Mouse (Mus musculus): ENCODE results near the gene Gga3. TPM values are rescaled to one million over a fixed set of nuclear protein-coding genes. Genes with fewer than 3 reads are reported as not detected.
"Not testable (repeated sequence)": the region's sequence is repeated elsewhere in the genome, so short reads cannot be mapped to it uniquely, and the experiment has no call there.

The Gga3 gene
- polyA plus RNA-seq (2015; fragmentation: Nextera tagmentation; extraction: Ambion mirVana), result 18.9 and 24.6 TPM in 2 replicates

DNA sequence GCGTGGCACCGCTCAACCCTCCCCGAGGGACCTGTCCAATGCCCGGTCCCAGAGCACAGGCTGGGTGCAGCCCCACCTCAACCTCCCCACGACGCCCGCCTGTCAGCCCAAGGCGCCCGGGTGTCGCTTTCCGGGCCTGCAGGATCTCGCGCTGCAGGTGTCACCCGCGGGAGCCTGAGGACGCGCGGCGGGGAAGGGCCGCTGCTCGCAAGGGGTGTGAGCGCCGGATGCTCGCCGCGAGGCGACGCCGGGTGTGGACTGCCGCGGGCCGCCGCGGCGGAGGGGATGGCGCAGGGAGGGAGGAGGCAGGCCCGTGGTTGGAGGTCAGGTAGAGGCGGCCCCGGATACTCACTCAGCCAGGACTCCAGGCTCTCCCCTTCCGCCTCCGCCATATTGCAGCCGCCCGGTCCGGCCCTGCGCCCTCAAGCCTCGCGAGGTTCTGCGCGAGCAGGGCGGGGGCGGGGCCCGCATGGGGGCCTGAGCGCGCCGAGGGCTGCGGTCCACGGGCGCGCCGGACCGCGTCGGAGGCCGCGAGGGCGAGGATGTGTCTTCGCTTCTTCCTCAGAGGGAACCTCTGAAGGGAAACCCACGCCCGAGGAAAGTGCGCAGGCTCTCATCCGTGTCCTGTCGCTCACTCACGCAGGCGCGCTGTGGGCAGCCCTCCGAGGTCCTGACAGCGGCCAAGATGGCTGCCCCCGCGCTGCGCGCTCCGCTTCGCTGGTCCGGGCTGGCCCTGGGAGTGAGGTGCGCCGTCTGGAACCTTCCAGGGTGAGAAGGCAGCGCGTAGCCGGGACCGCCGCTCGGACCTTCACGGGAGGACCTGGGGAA, at the start of gene Gga3, which contains the start of gene Mrps7:
Gene Gga3, minus strand, starts transcription at position 576 of the 828 bp plus-strand sequence.
Gene Mrps7, plus strand, starts transcription at position 450 of the 828 bp plus-strand sequence.
- Histone ChIP-seq H3K9ac (peak within 1 kb of the TSS; percentile 85), H3K4me1 (peaks cover 23% of the 10 kb centered on the region), H3K9me3 (no peaks in the 10 kb centered on the region), H3K4me2 (peak within 1 kb of the TSS; percentile 90), H3K36me3 (peaks cover 53% of the 10 kb centered on the region), H3K4me3 (peak within 1 kb of the TSS; percentile 76), H3K27me3 (no peaks in the 10 kb centered on the region), H3K27ac (peak within 1 kb of the TSS; percentile 81)
- ATAC-seq (ENCODE audit: insufficient number of reproducible peaks, insufficient read depth, low FRiP score, low TSS enrichment, low read depth), result peak; percentile 89
- WGBS, result under 1% methylated on average over 93 of the region's 93 CpGs

GRCm38 (mm10) chr11:115653194-115653593, 49.3 kb upstream of the Gga3 start:
- ATAC-seq (ENCODE audit: insufficient number of reproducible peaks, insufficient read depth, low FRiP score, low TSS enrichment, low read depth), result no peak
- Histone ChIP-seq H3K9me3 (no peaks in the 10 kb centered on the region), H3K27me3 (no peaks in the 10 kb centered on the region), H3K4me1 (no peaks in the 10 kb centered on the region), H3K4me3 (no peak overlapping the region), H3K9ac (no peak overlapping the region), H3K4me2 (no peak overlapping the region), H3K36me3 (peaks cover 47% of the 10 kb centered on the region), H3K27ac (no peak overlapping the region)
- WGBS, result 84% methylated on average over 3 of the region's 3 CpGs

GRCm38 (mm10) chr11:115651680-115652079, 47.8 kb upstream of the Gga3 start:
- Histone ChIP-seq H3K4me3 (no peak overlapping the region), H3K4me1 (no peaks in the 10 kb centered on the region), H3K27me3 (no peaks in the 10 kb centered on the region), H3K9ac (no peak overlapping the region), H3K27ac (no peak overlapping the region), H3K4me2 (no peak overlapping the region), H3K36me3 (peaks cover 56% of the 10 kb centered on the region), H3K9me3 (no peaks in the 10 kb centered on the region)
- WGBS, result 81% methylated on average over 3 of the region's 3 CpGs
- ATAC-seq (ENCODE audit: insufficient number of reproducible peaks, insufficient read depth, low FRiP score, low TSS enrichment, low read depth), result no peak

- H3K27ac ChIP-seq, result no peak overlapping the region
Measured at GRCm38 (mm10) chr11:115649706-115650105, 45.9 kb upstream of the Gga3 start.

DNA sequence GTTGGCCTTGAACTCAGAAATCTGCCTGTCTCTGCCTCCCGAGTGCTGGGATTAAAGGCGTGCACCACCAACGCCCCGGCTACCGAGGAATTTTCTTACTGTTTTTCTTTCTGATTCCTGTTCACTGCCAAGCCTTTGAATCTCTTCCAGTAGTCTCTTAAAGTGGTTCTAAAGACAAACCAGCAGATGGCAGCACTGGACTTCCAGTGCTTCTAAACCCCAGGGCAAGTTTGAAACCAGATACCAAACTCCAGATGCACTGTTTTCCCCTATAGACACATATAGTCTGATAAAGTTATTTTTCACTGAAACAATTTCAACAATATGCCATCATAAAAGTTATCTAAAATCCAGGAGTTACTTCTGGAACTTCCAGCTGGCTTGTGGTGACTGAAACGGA, 43.6 kb upstream of the Gga3 start:
- Histone ChIP-seq H3K36me3 (peaks cover 66% of the 10 kb centered on the region), H3K27me3 (no peaks in the 10 kb centered on the region), H3K4me1 (no peaks in the 10 kb centered on the region), H3K27ac (peak overlapping the region; percentile 12; the same call in 1 of the 2 replicates), H3K4me3 (no peak overlapping the region), H3K9ac (no peak overlapping the region), H3K4me2 (no peak overlapping the region), H3K9me3 (no peaks in the 10 kb centered on the region)
- WGBS, result 51% methylated on average over 6 of the region's 6 CpGs
- ATAC-seq (ENCODE audit: insufficient number of reproducible peaks, insufficient read depth, low FRiP score, low TSS enrichment, low read depth), result no peak

More at GRCm38 (mm10) chr11:115649706-115650105, 45.9 kb upstream of the Gga3 start:
- ATAC-seq (ENCODE audit: insufficient number of reproducible peaks, insufficient read depth, low FRiP score, low TSS enrichment, low read depth), result no peak
- Histone ChIP-seq H3K4me1 (no peaks in the 10 kb centered on the region), H3K36me3 (peaks cover 65% of the 10 kb centered on the region), H3K9me3 (no peaks in the 10 kb centered on the region), H3K4me2 (no peak overlapping the region), H3K4me3 (no peak overlapping the region), H3K27me3 (no peaks in the 10 kb centered on the region), H3K9ac (no peak overlapping the region)
- 61% methylated on average over 10 of the region's 10 CpGs for WGBS

DNA sequence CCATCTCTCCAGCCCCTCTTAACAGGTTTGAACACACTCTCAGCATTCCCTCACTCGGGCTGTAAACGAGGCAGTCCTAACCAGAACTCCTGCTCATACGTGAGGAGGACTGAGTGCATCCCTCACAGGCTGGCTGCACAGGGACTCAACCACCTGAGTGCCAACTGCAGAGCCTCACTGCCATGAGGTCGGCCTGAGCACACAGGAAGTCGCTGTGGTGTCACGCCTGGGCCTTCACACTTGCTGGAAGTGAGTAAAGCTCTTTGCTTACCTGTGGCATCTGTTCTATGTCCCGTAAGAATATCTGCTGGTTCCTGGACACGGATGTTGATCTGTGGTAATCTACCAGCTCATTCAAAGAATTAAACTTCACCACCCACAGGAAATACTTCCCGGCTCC, 42.6 kb upstream of the Gga3 start:
- no peak for ATAC-seq (ENCODE audit: insufficient number of reproducible peaks, insufficient read depth, low FRiP score, low TSS enrichment, low read depth)
- Histone ChIP-seq H3K9me3 (no peaks in the 10 kb centered on the region), H3K27ac (no peak overlapping the region), H3K4me1 (no peaks in the 10 kb centered on the region), H3K4me2 (no peak overlapping the region), H3K27me3 (no peaks in the 10 kb centered on the region), H3K9ac (no peak overlapping the region), H3K36me3 (peaks cover 64% of the 10 kb centered on the region), H3K4me3 (no peak overlapping the region)
- 90% methylated on average over 9 of the region's 9 CpGs for WGBS

DNA sequence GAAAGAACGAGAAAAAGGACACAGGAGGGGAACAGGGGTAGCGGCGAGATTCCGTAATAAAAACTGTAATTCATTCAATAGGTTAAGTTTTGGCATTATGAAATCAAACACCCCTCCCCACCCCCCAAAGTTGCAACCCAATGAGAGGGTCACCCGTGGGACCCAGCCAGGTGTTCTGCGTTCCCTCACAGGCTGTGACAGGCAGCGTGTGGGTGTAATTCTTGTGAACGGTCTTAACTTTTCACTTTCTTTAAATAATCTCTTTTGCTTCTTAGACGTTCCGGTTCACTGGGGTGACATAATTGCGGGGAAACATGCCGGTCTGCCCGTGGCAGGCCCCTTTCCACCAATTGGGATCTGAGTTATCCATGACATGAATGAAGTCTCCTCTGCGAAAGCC, 41.6 kb upstream of the Gga3 start:
- not testable (repeated sequence) for H3K4me3 ChIP-seq; H3K4me2 ChIP-seq; H3K9me3 ChIP-seq; H3K27me3 ChIP-seq; H3K27ac ChIP-seq; ATAC-seq (ENCODE audit: insufficient number of reproducible peaks, insufficient read depth, low FRiP score, low TSS enrichment, low read depth); H3K4me1 ChIP-seq; H3K9ac ChIP-seq
- WGBS, result 79% methylated on average over 14 of the region's 14 CpGs
- peaks cover 55% of the 10 kb centered on the region for H3K36me3 ChIP-seq

- H3K4me2 ChIP-seq, result no peak overlapping the region
- H3K36me3 ChIP-seq, result peaks cover 48% of the 10 kb centered on the region
- no peaks in the 10 kb centered on the region for H3K9me3 ChIP-seq
- H3K9ac ChIP-seq, result no peak overlapping the region
- no peak for ATAC-seq (ENCODE audit: insufficient number of reproducible peaks, insufficient read depth, low FRiP score, low TSS enrichment, low read depth)
- no peak overlapping the region for H3K27ac ChIP-seq
- H3K27me3 ChIP-seq, result no peaks in the 10 kb centered on the region
- H3K4me3 ChIP-seq, result no peak overlapping the region
- H3K4me1 ChIP-seq, result no peaks in the 10 kb centered on the region
- 89% methylated on average over 13 of the region's 13 CpGs for WGBS
Measured at GRCm38 (mm10) chr11:115644308-115644707, 40.5 kb upstream of the Gga3 start.

GRCm38 (mm10) chr11:115643265-115643664, 39.4 kb upstream of the Gga3 start:
- ATAC-seq (ENCODE audit: insufficient number of reproducible peaks, insufficient read depth, low FRiP score, low TSS enrichment, low read depth), result no peak
- H3K36me3 ChIP-seq, result peaks cover 40% of the 10 kb centered on the region
- WGBS, result 74% methylated on average over 10 of the region's 10 CpGs

GRCm38 (mm10) chr11:115642705-115643104, 38.9 kb upstream of the Gga3 start:
- WGBS, result 95% methylated on average over 2 of the region's 2 CpGs
- no peak overlapping the region for H3K4me3 ChIP-seq

More at GRCm38 (mm10) chr11:115643265-115643664, 39.4 kb upstream of the Gga3 start:
- Histone ChIP-seq H3K27ac (no peak overlapping the region), H3K27me3 (no peaks in the 10 kb centered on the region), H3K9ac (no peak overlapping the region), H3K4me1 (no peaks in the 10 kb centered on the region), H3K4me2 (no peak overlapping the region), H3K9me3 (no peaks in the 10 kb centered on the region), H3K4me3 (no peak overlapping the region)

DNA sequence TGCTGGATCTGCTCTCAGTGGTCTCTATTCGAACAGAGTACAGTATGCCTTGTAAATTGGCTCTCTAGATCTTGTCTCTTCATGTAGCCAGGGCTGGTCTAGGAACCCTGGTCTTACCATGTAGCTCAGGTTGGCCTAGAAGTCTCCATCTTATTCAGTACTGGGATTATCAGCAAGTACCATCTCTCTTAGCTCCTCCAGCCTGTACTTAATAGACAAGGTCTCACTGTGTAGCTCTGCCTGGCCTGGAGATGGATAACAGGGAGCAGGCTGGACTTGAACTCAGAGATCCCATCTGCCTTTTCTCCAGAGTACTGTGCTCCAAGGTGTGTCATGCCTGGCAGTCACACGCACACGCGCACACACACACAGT, 37.8 kb upstream of the Gga3 start:
- Histone ChIP-seq H3K4me2 (no peak overlapping the region), H3K4me1 (no peaks in the 10 kb centered on the region), H3K9ac (no peak overlapping the region), H3K27ac (no peak overlapping the region), H3K4me3 (no peak overlapping the region), H3K9me3 (no peaks in the 10 kb centered on the region), H3K27me3 (no peaks in the 10 kb centered on the region), H3K36me3 (peaks cover 31% of the 10 kb centered on the region)
- ATAC-seq (ENCODE audit: insufficient number of reproducible peaks, insufficient read depth, low FRiP score, low TSS enrichment, low read depth), result no peak
- 84% methylated on average over 4 of the region's 4 CpGs for WGBS

More at GRCm38 (mm10) chr11:115642705-115643104, 38.9 kb upstream of the Gga3 start:
- Histone ChIP-seq H3K36me3 (peaks cover 35% of the 10 kb centered on the region), H3K4me1 (no peaks in the 10 kb centered on the region), H3K27ac (no peak overlapping the region), H3K27me3 (no peaks in the 10 kb centered on the region), H3K4me2 (no peak overlapping the region), H3K9ac (no peak overlapping the region), H3K9me3 (no peaks in the 10 kb centered on the region)
- no peak for ATAC-seq (ENCODE audit: insufficient number of reproducible peaks, insufficient read depth, low FRiP score, low TSS enrichment, low read depth)
